Comparison of ENCODE assay signal across 16 mouse cellular contexts in genomic region chr7:70288621-70289020, GRCm38 (mm10).
"Had no signal": no experiment of that assay in that cellular context is flagged by ENCODE, and none has a peak within 500 bp of the region (broad histone marks: within the 10 kb centered on the region; RNA-seq: fewer than 3 reads in every experiment).

No protein-coding gene starts in this region.

- H3K27ac ChIP-seq: layer of hippocampus, adult 2 months; limb, embryonic 10.5 days; limb, embryonic 13.5 days; liver, embryonic 12.5 days; liver, embryonic 15.5 days; lung, embryonic 15.5 days; midbrain, embryonic 12.5 days; neural tube, embryonic 13.5 days had no signal

- H3K4me1 ChIP-seq: liver, embryonic 12.5 days; liver, embryonic 15.5 days had no signal

- H3K9me3 ChIP-seq: limb, embryonic 10.5 days; limb, embryonic 13.5 days; liver, embryonic 12.5 days; liver, embryonic 15.5 days; lung, embryonic 15.5 days; midbrain, embryonic 12.5 days; neural tube, embryonic 13.5 days had no signal

- H3K9ac ChIP-seq: liver, embryonic 12.5 days; liver, embryonic 15.5 days; lung, embryonic 15.5 days had no signal

- H3K4me3 ChIP-seq: layer of hippocampus, adult 2 months; liver, embryonic 15.5 days; myocyte had no signal

- ATAC-seq: liver, embryonic 12.5 days; midbrain, embryonic 16.5 days had no signal

- DNase-seq: layer of hippocampus, adult 9-11 months; liver; lung, postnatal 4 days; right cerebral cortex, postnatal 25 days; spleen, adult 18-20 months; thymus, postnatal 36 days had no signal

- H3K36me3 ChIP-seq: limb, embryonic 10.5 days; limb, embryonic 13.5 days; liver, embryonic 12.5 days; liver, embryonic 15.5 days; lung, embryonic 15.5 days; midbrain, embryonic 12.5 days; neural tube, embryonic 13.5 days had no signal
